Mouse (Mus musculus): ENCODE data around the gene Sppl3. TPM values are rescaled to one million over a fixed set of nuclear protein-coding genes. Genes with fewer than 3 reads are reported as not detected.

Gene Sppl3
- polyA plus RNA-seq, 1 experiment: 69.2 TPM

GRCm38 (mm10) chr5:115091015-115091414 lies 80.1 kb downstream of the Sppl3 start:
- Histone ChIP-seq H3K9me3 (replicated peaks; ENCODE audit: control insufficient read depth, insufficient read depth, low read length, poor library complexity, severe bottlenecking) (no peaks in the 10 kb centered on the region), H3K4me3 (ENCODE audit: low read depth, low read length) (no peak overlapping the region), H3K36me3 (ENCODE audit: control insufficient read depth, insufficient read depth, low read length, poor library complexity, severe bottlenecking) (peaks cover 30% of the 10 kb centered on the region), H3K9ac (ENCODE audit: low read depth, poor library complexity, severe bottlenecking) (no peak overlapping the region), H3K27me3 (ENCODE audit: control insufficient read depth, insufficient read depth, low read length, poor library complexity, severe bottlenecking) (no peaks in the 10 kb centered on the region), H3K27ac (ENCODE audit: insufficient read depth, low read length) (peak overlapping the region; percentile 53), H3K4me1 (ENCODE audit: control insufficient read depth, insufficient read depth, low read length) (no peaks in the 10 kb centered on the region)
- TF ChIP-seq POLR2A (IDR thresholded peaks at IDR 0.05; ENCODE audit: insufficient read depth, low read length) (no peak), EP300 (IDR thresholded peaks at IDR 0.05; ENCODE audit: insufficient read depth, low read depth, low read length) (no peak), CTCF (IDR thresholded peaks at IDR 0.05; ENCODE audit: low read depth, low read length) (no peak)

GRCm38 (mm10) chr5:115091776-115092175 lies 80.8 kb downstream of the Sppl3 start:
- H3K27me3 ChIP-seq (ENCODE audit: control insufficient read depth, insufficient read depth, low read length, poor library complexity, severe bottlenecking): no peaks in the 10 kb centered on the region
- H3K9ac ChIP-seq (ENCODE audit: low read depth, poor library complexity, severe bottlenecking): no peak overlapping the region
- H3K4me1 ChIP-seq (ENCODE audit: control insufficient read depth, insufficient read depth, low read length): no peaks in the 10 kb centered on the region
- peak overlapping the region; percentile 49; the same call in 1 of the 2 replicates for H3K27ac ChIP-seq (ENCODE audit: insufficient read depth, low read length)
- no peak overlapping the region for H3K4me3 ChIP-seq (ENCODE audit: low read depth, low read length)
- peaks cover 32% of the 10 kb centered on the region for H3K36me3 ChIP-seq (ENCODE audit: control insufficient read depth, insufficient read depth, low read length, poor library complexity, severe bottlenecking)
- TF ChIP-seq CTCF (IDR thresholded peaks at IDR 0.05; ENCODE audit: low read depth, low read length) (no peak), EP300 (IDR thresholded peaks at IDR 0.05; ENCODE audit: insufficient read depth, low read depth, low read length) (0 out of 2 replicates have a peak, but pooled peaks have one; percentile 51)
- H3K9me3 ChIP-seq (replicated peaks; ENCODE audit: control insufficient read depth, insufficient read depth, low read length, poor library complexity, severe bottlenecking): no peaks in the 10 kb centered on the region

DNA sequence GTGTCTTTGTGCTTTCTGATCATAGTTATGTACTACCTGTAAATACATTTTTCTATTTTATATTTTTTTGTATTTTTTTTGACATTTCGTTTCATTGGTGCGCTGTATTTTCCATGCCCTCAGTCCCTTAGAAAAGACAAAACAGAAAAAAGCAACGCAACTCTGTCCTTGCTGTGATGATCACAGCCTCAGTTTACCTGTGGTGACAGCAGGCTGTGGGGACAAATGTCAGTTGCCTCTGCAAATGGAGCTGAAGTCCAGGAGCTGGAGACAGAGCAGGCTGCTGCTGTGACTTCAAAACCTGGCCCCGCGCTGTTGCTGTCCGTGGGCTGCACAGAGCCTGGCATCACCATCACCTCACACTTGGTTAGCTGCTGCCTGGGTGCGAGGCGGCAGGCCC lies 87.3 kb downstream of the Sppl3 start, which contains the start of gene Gm10401:
Gene Gm10401 (minus strand): TSS at position 101 of the 400 bp plus-strand sequence.
- no peak within 1 kb of the TSS for H3K4me3 ChIP-seq (ENCODE audit: low read depth, low read length)
- TF ChIP-seq EP300 (IDR thresholded peaks at IDR 0.05; ENCODE audit: insufficient read depth, low read depth, low read length) (no peak), POLR2A (IDR thresholded peaks at IDR 0.05; ENCODE audit: insufficient read depth, low read length) (no peak), CTCF (IDR thresholded peaks at IDR 0.05; ENCODE audit: low read depth, low read length) (no peak)
- H3K27ac ChIP-seq (ENCODE audit: insufficient read depth, low read length): no peak within 1 kb of the TSS
- no peaks in the 10 kb centered on the region for H3K27me3 ChIP-seq (ENCODE audit: control insufficient read depth, insufficient read depth, low read length, poor library complexity, severe bottlenecking)
- no peaks in the 10 kb centered on the region for H3K4me1 ChIP-seq (ENCODE audit: control insufficient read depth, insufficient read depth, low read length)
- peaks cover 19% of the 10 kb centered on the region for H3K36me3 ChIP-seq (ENCODE audit: control insufficient read depth, insufficient read depth, low read length, poor library complexity, severe bottlenecking)
- H3K9ac ChIP-seq (ENCODE audit: low read depth, poor library complexity, severe bottlenecking): no peak within 1 kb of the TSS
- no peaks in the 10 kb centered on the region for H3K9me3 ChIP-seq (replicated peaks; ENCODE audit: control insufficient read depth, insufficient read depth, low read length, poor library complexity, severe bottlenecking)

DNA sequence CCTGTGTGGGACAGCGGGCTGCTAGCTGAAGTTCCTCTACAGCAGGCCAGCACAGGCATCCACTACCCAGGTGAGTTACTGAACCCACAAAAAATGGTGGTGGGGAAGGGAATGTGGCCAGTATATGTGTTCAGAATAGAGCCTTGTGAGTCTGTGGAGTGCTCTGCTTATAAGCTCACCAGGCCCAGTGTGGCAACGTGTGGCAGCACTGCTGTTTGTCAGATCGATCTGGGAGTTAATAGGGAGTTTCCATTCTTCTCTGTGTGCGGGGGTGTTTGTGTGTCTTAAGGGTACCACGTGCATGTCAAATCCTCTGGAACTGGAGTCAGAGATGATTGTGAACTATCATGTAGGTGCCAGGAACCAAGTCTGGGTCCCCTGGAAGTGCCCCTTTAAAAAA lies 88.6 kb downstream of the Sppl3 start:
- TF ChIP-seq POLR2A (IDR thresholded peaks at IDR 0.05; ENCODE audit: insufficient read depth, low read length) (no peak), CTCF (IDR thresholded peaks at IDR 0.05; ENCODE audit: low read depth, low read length) (no peak), EP300 (IDR thresholded peaks at IDR 0.05; ENCODE audit: insufficient read depth, low read depth, low read length) (no peak)
- Histone ChIP-seq H3K9me3 (replicated peaks; ENCODE audit: control insufficient read depth, insufficient read depth, low read length, poor library complexity, severe bottlenecking) (no peaks in the 10 kb centered on the region), H3K4me3 (ENCODE audit: low read depth, low read length) (no peak overlapping the region), H3K4me1 (ENCODE audit: control insufficient read depth, insufficient read depth, low read length) (no peaks in the 10 kb centered on the region), H3K27me3 (ENCODE audit: control insufficient read depth, insufficient read depth, low read length, poor library complexity, severe bottlenecking) (no peaks in the 10 kb centered on the region), H3K9ac (ENCODE audit: low read depth, poor library complexity, severe bottlenecking) (no peak overlapping the region), H3K27ac (ENCODE audit: insufficient read depth, low read length) (no peak overlapping the region), H3K36me3 (ENCODE audit: control insufficient read depth, insufficient read depth, low read length, poor library complexity, severe bottlenecking) (peaks cover 16% of the 10 kb centered on the region)

DNA sequence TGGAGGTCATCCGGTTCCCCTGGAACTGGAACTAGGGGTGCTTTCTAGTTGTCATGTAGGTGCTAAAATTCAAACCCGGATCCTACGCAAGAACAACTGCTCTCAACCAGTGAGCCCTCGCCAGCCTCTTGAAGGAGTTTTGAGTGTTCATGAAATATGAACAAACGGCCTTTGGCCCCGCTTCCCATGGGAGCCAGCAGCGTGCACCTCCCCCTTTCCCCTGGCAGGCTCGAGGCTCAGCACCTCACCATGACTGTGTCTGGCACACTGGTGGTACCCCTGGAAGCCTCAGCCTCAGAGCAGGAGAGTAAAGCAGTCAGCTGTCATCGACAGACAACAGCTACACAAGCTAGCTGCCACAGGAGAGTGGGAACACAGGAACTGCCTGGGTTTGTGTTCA lies 89.1 kb downstream of the Sppl3 start:
- H3K36me3 ChIP-seq (ENCODE audit: control insufficient read depth, insufficient read depth, low read length, poor library complexity, severe bottlenecking): peaks cover 14% of the 10 kb centered on the region
- H3K4me3 ChIP-seq (ENCODE audit: low read depth, low read length): no peak overlapping the region
- H3K9ac ChIP-seq (ENCODE audit: low read depth, poor library complexity, severe bottlenecking): no peak overlapping the region
- no peaks in the 10 kb centered on the region for H3K4me1 ChIP-seq (ENCODE audit: control insufficient read depth, insufficient read depth, low read length)
- H3K9me3 ChIP-seq (replicated peaks; ENCODE audit: control insufficient read depth, insufficient read depth, low read length, poor library complexity, severe bottlenecking): no peaks in the 10 kb centered on the region
- no peaks in the 10 kb centered on the region for H3K27me3 ChIP-seq (ENCODE audit: control insufficient read depth, insufficient read depth, low read length, poor library complexity, severe bottlenecking)
- H3K27ac ChIP-seq (ENCODE audit: insufficient read depth, low read length): no peak overlapping the region
- TF ChIP-seq POLR2A (IDR thresholded peaks at IDR 0.05; ENCODE audit: insufficient read depth, low read length) (no peak), EP300 (IDR thresholded peaks at IDR 0.05; ENCODE audit: insufficient read depth, low read depth, low read length) (no peak), CTCF (IDR thresholded peaks at IDR 0.05; ENCODE audit: low read depth, low read length) (no peak)

- Histone ChIP-seq H3K27me3 (ENCODE audit: control insufficient read depth, insufficient read depth, low read length, poor library complexity, severe bottlenecking) (no peaks in the 10 kb centered on the region), H3K36me3 (ENCODE audit: control insufficient read depth, insufficient read depth, low read length, poor library complexity, severe bottlenecking) (peaks cover 10% of the 10 kb centered on the region), H3K27ac (ENCODE audit: insufficient read depth, low read length) (no peak overlapping the region), H3K4me3 (ENCODE audit: low read depth, low read length) (no peak overlapping the region), H3K9me3 (replicated peaks; ENCODE audit: control insufficient read depth, insufficient read depth, low read length, poor library complexity, severe bottlenecking) (no peaks in the 10 kb centered on the region), H3K4me1 (ENCODE audit: control insufficient read depth, insufficient read depth, low read length) (no peaks in the 10 kb centered on the region), H3K9ac (ENCODE audit: low read depth, poor library complexity, severe bottlenecking) (no peak overlapping the region)
- TF ChIP-seq POLR2A (IDR thresholded peaks at IDR 0.05; ENCODE audit: insufficient read depth, low read length) (no peak), CTCF (IDR thresholded peaks at IDR 0.05; ENCODE audit: low read depth, low read length) (no peak), EP300 (IDR thresholded peaks at IDR 0.05; ENCODE audit: insufficient read depth, low read depth, low read length) (no peak)
Measured at GRCm38 (mm10) chr5:115100473-115100872, 89.5 kb downstream of the Sppl3 start.

Data from ES-Bruce4 (cell line).